Comparison of ENCODE assay signal across 8 mouse cellular contexts in genomic region chr6:34862791-34863403, GRCm38 (mm10). TPM values are rescaled to one million over a fixed set of nuclear protein-coding genes. Genes with fewer than 3 reads are reported as not detected.
A peak's percentile ranks its signal among the peaks of the same experiment; 100 is the strongest.
DNase-seq lines count a peak whose midpoint lies in the region; ATAC-seq and TF ChIP-seq lines count a peak whose summit lies in the region.

Tmem140 (plus strand) TSS chr6:34863146.

- H3K4me3 ChIP-seq in G1E (ENCODE audit: low read depth, low read length), result peak within 1 kb of the TSS; percentile 60; the same call in 1 of the 2 replicates
- H3K4me3 ChIP-seq in heart, embryonic 10.5 days, result peak within 1 kb of the TSS; percentile 31
- no peak within 1 kb of the TSS for H3K4me3 ChIP-seq in midbrain, embryonic 11.5 days (ENCODE audit: low read depth, low read length)

- H3K27me3 ChIP-seq in G1E (ENCODE audit: insufficient read depth, low read length), result peaks cover 5% of the 10 kb centered on the region; the same call in 1 of the 2 replicates
- H3K27me3 ChIP-seq in heart, embryonic 10.5 days (ENCODE audit: insufficient read depth, poor library complexity, severe bottlenecking), result no peaks in the 10 kb centered on the region
- no peaks in the 10 kb centered on the region for H3K27me3 ChIP-seq in midbrain, embryonic 11.5 days (ENCODE audit: control insufficient read depth, insufficient read depth, low read length)

- H3K27ac ChIP-seq in heart, embryonic 10.5 days, result peak within 1 kb of the TSS; percentile 67
- H3K27ac ChIP-seq in midbrain, embryonic 11.5 days (ENCODE audit: low read depth, low read length), result no peak within 1 kb of the TSS

- no peak for DNase-seq in G1E (ENCODE audit: low spot score)
- peak; percentile 44 for DNase-seq in adrenal gland, postnatal 25 days
- DNase-seq in heart, embryonic 10.5 days (ENCODE audit: low spot score), result no peak
- peak; percentile 72 for DNase-seq in kidney, postnatal 14 days
- no peak for DNase-seq in right cerebral cortex, postnatal 4 days
- DNase-seq in layer of hippocampus, postnatal 36 days, result no peak
- no peak for DNase-seq in midbrain, embryonic 11.5 days (ENCODE audit: low spot score, missing footprints)

- peaks cover 48% of the 10 kb centered on the region for H3K4me1 ChIP-seq in G1E (ENCODE audit: insufficient read depth, low read depth, low read length)
- peaks cover 37% of the 10 kb centered on the region for H3K4me1 ChIP-seq in heart, embryonic 10.5 days
- no peaks in the 10 kb centered on the region for H3K4me1 ChIP-seq in midbrain, embryonic 11.5 days (ENCODE audit: control insufficient read depth, insufficient read depth, low read length)

- 38% methylated on average over 11 of the region's 11 CpGs for WGBS in heart, embryonic 10.5 days
- WGBS in midbrain, embryonic 11.5 days, result 64% methylated on average over 11 of the region's 11 CpGs

- H3K36me3 ChIP-seq in G1E (replicated peaks), result no peaks in the 10 kb centered on the region
- H3K36me3 ChIP-seq in heart, embryonic 10.5 days, result no peaks in the 10 kb centered on the region
- no peaks in the 10 kb centered on the region for H3K36me3 ChIP-seq in midbrain, embryonic 11.5 days (ENCODE audit: control insufficient read depth, insufficient read depth, low read length)

- TF ChIP-seq CTCF in G1E (IDR thresholded peaks at IDR 0.05; ENCODE audit: low read depth, low read length), result no peak

- H3K4me2 ChIP-seq in midbrain, embryonic 11.5 days, result no peak within 1 kb of the TSS

- no peaks in the 10 kb centered on the region for H3K9me3 ChIP-seq in G1E (replicated peaks)
- H3K9me3 ChIP-seq in heart, embryonic 10.5 days, result no peaks in the 10 kb centered on the region
- no peaks in the 10 kb centered on the region for H3K9me3 ChIP-seq in midbrain, embryonic 11.5 days (ENCODE audit: control insufficient read depth, low read length)

- no peak within 1 kb of the TSS for H3K9ac ChIP-seq in midbrain, embryonic 11.5 days (ENCODE audit: low read length)

- ATAC-seq in G1E (ENCODE audit: extremely low read depth, insufficient number of reproducible peaks, low FRiP score, poor library complexity, severe bottlenecking), result 0 out of 2 replicates have a peak, but pooled peaks have one; percentile 31
- ATAC-seq in monocyte, adult 5-6 weeks (replicated peaks; ENCODE audit: insufficient number of reproducible peaks, low FRiP score, low TSS enrichment, poor library complexity, severe bottlenecking), result peak; percentile 67
- ATAC-seq in midbrain, embryonic 11.5 days (ENCODE audit: low FRiP score), result no peak

RNA-seq across cellular contexts. Expression of gene Tmem140, which starts in this region (rescaled TPM):
- 2.6 and 7.1 TPM in 2 replicates for total RNA-seq in G1E (2014; fragmentation: Nextera tagmentation)
- total RNA-seq in G1E (2017), result 2.5 and 3.3 TPM in 2 replicates
- 0.07 and 0.22 TPM in 2 replicates for polyA plus RNA-seq in G1E (2012)
- total RNA-seq in adrenal gland, postnatal 25 days (2021), result 10.5 and 18.9 TPM in 2 replicates
- 1.4 and 1.8 TPM in 2 replicates for polyA plus RNA-seq in heart, embryonic 10.5 days (2016; fragmentation: Nextera tagmentation; extraction: Ambion mirVana)
- total RNA-seq in monocyte, adult 5-6 weeks (2017), result 8.0 to 21.4 TPM (median 8.5 TPM) in 3 replicates
- total RNA-seq in layer of hippocampus, postnatal 36 days (2021), result 1 to 10 TPM; 1.8 to 2.4 TPM
- 1.00 and 1.3 TPM in 2 replicates for polyA plus RNA-seq in midbrain, embryonic 11.5 days (2014; fragmentation: Nextera tagmentation; extraction: Ambion mirVana)

Comparison
In these comparisons a context has a peak if more than half of its experiments do, and no peak if none do; other contexts are left out.
1. DNase-seq: peak in adrenal gland, postnatal 25 days (single experiment) and kidney, postnatal 14 days (single experiment); none in G1E (single experiment), heart, embryonic 10.5 days (single experiment), right cerebral cortex, postnatal 4 days (single experiment), layer of hippocampus, postnatal 36 days (0 of 2) and midbrain, embryonic 11.5 days (single experiment).